Mouse (Mus musculus) gastrocnemius, postnatal 36 days (tissue): ENCODE data around the gene Cdh4. TPM values are rescaled to one million over a fixed set of nuclear protein-coding genes. Genes with fewer than 3 reads are reported as not detected.

Source experiments
- DNase-seq, 2 experiments: peaks; one replicate each; pipeline ENCODE4 v3.0.0; 2022
- intact Hi-C: fragments of 180-260 bp; cut with DNase I; formaldehyde crosslinking; loops from one replicate; pipeline ENCODE4 v1.15.1; 2025
- total RNA-seq, 2 experiments: library from RNA; stranded (reverse); gene quantifications; 2 replicates each; pipeline ENCODE4 v1.2.3; 2021

Cdh4 gene
- total RNA-seq, 2 experiments from 2014 or later: 5.1 to 8.2 TPM

DNA sequence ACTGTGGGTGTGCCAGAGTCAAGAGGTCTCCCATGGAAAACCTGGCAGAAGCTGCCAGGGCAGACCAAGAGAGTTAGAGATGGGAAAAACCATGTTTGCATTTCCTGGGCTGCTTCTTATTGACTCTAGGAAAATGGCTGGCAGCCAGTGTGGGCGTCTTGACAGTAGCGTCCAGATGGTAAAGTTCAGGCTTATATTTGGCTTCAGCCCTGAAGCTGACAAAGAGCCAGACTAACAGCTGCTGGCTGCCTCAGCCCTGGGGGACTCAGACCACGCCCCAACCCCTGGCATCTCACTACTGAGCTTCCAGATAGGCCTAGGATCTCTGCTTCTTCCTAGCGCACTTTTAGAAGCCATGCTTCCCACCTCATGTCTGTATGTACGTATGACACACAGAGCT is 326.9 kb downstream of the Cdh4 start:
- DNase-seq: no peak
- intact Hi-C loops: no loop called here

DNA sequence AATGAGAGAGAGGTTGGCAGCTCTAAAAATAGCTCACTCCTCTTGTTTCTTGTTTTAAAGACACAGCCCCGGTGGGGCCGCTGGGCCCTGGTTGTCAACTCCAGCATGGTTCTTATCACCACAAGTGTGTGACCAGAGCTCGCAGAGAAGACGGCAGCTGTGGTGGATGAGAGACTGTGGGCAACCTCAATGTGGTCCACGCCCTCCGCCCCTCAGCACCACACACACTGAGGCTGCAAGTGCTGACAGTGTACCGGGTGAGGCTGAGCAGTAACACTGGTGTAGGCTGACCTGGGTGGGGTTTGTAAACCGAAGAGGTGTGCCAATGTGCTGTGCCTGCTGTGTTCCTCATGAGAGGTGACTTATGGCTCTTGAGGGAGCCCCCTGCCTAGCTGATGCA is 327.7 kb downstream of the Cdh4 start:
- intact Hi-C loops: no loop called here
- DNase-seq: no peak

DNA sequence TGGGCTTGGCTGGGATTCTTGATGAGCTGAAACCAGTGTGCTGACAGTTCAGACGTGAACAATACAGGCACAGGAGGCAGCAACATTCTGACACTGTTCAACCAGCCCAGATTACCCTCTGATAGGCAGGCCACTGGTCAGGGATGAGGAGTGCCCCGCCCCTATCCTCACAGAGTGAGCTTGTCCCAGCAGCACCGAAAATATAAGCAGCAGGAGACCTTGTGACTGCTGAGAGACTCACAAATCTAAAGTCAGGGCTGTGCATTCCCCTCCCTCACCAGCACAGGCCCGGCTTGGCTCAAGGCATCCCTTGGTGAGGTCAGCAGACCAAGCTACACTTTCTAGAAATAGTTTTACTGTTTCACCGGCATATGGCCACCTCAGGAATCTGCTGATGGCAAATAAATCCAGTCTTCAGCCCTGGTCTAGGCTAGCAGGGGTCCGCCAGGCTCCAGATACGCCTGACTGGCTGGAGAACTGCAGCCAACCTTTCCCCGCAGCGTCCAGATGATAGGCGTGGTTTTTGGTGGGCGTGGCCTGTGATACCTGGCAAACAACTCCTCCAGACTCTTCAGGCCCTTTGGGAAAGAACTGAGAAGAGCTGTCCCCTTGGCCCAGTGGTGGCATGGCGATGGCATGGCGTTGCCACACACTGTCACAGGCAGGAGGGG is 332.3 kb downstream of the Cdh4 start:
- intact Hi-C loops: no loop called here
- no peak for DNase-seq

GRCm38 (mm10) chr2:179775999-179776705 is 333.9 kb downstream of the Cdh4 start:
- DNase-seq: no peak
- intact Hi-C loops: no loop called here

DNA sequence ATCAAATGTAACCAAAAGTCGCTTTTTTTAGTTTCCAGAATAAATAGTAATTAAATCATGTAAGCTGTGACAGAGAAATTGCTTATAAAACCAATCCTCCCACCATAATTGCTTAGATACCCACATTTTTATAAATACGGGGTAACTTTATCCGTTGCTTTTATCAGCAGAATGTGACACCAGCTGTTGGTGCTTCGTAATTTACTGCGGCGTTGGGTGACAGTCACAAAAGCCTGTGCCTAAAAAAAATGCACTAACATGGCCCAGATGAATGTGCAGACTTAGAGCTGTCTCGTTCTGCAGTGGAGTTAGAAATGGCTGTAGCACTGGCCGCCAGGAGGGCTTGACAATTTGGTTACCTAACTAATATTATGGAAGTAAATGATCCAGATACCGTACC is 337.0 kb downstream of the Cdh4 start:
- no peak for DNase-seq
- intact Hi-C loops: no loop called here

DNA sequence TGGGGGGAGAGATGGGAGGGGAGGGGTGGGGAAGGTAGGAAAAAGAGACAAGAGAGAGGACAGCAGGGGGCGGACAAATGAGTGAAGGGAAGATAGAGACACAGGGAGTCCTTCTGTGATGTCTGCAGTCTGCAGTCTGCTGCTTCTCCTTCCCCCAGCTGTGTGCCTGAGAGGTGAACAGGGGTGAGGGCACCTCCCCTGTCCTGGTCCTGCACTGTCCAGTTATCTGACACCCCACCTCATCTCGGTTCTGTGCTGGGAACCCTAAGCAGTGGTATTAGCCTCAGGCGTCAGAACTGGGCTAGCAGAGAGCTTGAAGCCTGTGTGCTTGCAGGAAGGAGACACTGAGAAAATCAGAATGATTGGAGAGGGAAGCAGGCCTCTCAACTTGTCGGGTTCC is 338.7 kb downstream of the Cdh4 start:
- no peak for DNase-seq
- intact Hi-C loops: no loop called here

GRCm38 (mm10) chr2:179787256-179787655 is 345.0 kb downstream of the Cdh4 start:
- DNase-seq: no peak
- intact Hi-C loops: no loop called here

GRCm38 (mm10) chr2:179787797-179788196 is 345.6 kb downstream of the Cdh4 start:
- DNase-seq: no peak
- intact Hi-C loops: no loop called here

GRCm38 (mm10) chr2:179790684-179791083 is 348.5 kb downstream of the Cdh4 start:
- no peak for DNase-seq
- intact Hi-C loops: no loop called here

DNA sequence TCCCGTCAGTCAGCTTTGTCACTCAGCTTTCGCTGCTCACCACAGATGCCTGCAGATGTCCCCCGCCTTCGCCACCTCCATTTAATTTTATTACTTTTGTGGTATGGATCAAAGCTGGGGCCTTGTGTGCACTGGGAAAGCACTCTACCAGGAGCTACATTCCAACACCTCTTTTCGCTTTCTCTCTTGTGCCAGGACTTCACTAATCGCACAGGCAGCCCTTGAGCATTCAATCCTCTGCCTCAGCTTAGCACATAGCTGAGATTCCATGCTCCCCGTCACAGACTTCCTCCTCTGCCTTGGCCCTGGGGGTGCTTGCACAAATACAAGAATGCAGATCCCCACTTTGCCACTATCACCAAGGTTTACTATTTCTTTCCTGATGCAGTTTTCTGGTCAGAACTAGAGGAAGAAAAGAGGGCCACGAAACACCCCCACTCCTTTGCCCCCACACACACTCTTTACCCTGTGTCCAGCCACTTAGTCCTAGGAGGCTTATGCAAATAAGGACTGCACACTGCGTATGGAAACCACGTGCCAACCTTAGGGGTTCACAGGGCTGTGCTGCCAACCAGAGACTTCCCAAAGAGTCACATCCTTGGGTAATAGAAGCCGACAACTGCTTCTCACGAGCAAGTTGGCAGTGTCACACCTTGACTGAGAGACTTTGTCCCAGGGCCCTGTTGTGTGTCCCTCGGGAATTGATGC is 350.3 kb downstream of the Cdh4 start:
- intact Hi-C loops: no loop called here
- DNase-seq: no peak

GRCm38 (mm10) chr2:179794354-179794753 is 352.1 kb downstream of the Cdh4 start:
- DNase-seq: no peak
- intact Hi-C loops: no loop called here

DNA sequence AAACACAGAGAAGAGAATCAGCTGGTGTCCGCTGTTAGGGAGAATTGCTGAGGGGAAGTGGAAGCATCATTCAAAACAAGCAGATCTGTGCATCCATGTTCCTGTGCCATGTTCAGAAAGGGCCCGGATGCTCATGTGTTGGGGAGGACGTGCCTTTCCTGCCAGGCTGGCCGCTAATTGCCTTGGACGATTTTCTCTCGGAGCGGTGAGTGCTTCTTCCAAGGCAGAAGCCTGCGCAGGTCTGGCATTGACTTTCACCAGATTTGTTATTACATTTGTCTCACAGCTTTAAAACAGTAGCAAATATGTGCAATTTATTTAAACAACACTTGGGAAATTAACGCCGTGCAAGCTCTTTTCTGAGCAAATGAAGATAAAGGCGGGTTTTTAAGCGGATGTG is 353.2 kb downstream of the Cdh4 start:
- DNase-seq: no peak
- intact Hi-C loops: no loop called here

DNA sequence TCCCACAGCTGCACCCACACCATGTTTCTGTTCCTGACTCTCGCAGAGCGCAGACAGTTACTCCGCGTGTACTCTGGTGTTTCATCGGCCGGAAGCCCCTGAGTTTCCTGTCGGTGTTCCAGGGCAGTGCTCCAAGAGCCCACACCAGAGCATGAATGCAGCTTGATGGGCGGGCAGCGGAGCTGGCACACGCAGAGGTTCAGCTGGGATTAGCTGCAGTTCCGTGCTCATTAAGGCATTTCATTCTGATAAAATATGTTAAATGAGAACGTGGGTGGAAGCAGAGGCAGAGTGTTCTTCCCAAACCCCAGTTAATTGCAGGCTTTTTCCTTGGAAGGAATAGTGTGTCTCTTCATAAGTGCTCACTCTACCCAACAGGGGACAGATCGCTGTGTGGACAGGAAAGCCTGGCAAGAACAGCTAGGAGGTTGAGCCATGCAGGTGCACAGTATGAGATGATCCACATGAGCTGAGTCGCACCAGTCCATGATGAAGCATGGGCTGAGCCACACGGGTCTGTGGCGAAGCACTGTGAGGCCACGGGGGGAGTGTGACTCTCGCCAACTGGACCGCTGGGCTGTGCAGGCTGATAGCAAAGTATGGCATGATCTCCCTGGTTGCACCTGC is 357.8 kb downstream of the Cdh4 start:
- no peak for DNase-seq
- intact Hi-C loops: no loop called here

DNA sequence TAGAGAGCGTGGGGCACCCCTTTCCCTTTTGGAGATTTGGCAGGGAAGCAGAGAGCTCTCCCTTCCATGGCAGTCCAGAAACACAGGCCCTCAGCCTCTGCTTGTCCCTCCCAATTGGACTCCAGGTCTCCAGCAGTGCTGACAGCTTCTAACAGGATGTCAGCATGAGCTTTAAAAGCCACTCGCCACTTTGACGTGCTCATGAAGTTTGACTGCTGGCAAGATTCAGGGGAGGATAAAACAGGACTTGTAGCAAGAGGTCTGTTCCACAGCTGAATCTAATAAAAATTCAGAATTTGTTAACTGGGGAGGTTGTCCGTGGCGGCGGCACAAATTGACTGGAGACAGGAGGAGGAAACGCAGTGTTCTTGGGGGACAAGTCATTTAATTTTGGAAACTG is 358.8 kb downstream of the Cdh4 start:
- intact Hi-C loops: no loop called here
- DNase-seq: no peak

GRCm38 (mm10) chr2:179802411-179802810 is 360.2 kb downstream of the Cdh4 start:
- DNase-seq: no peak
- intact Hi-C loops: no loop called here

DNA sequence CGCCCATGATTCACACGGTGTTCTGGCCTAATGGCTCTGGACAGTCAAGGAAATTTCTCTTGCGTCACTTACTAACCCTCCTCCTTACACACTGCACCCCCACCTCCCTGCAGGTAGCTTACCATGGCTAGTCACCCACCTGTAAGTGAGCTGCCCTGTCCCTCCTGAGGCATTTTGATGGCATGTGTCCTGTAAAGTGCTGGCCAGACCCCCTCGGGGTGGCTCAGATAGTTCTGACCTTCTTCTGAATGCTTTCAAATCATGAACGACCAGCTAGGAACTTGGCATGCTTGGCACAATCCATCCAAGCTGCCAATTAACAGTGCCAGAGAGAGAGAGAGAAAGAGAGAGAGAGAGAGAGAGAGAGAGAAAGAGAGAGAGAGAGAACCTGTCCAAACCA is 368.9 kb downstream of the Cdh4 start:
- intact Hi-C loops: no loop called here
- DNase-seq: no peak

GRCm38 (mm10) chr2:179813035-179813827 is 371.0 kb downstream of the Cdh4 start:
- no peak for DNase-seq
- intact Hi-C loops: no loop called here

- no peak for DNase-seq
- intact Hi-C loops: no loop called here
These were observed 382.6 kb downstream of the Cdh4 start for GRCm38 (mm10) chr2:179824776-179825326.

DNA sequence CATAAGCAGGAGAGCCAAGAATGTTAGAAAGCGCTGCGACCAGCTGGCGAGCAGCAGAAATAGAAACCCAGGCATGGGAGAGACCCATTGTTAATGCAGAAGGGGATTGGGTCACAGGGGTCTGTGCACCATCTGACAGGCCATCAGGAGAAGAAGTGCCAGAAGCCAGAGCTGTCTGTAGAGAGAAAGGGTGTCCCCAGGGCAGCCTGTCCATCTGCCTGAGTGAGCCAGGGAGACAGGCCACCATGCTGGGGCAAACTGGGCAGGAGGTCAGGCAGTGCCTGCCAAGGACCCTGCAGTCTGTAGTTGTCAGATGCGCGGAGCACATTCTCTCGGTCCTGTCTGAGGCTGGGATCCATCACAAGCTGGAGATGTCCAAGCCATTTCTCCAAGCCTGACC is 386.7 kb downstream of the Cdh4 start:
- intact Hi-C loops: no loop called here
- no peak for DNase-seq

DNA sequence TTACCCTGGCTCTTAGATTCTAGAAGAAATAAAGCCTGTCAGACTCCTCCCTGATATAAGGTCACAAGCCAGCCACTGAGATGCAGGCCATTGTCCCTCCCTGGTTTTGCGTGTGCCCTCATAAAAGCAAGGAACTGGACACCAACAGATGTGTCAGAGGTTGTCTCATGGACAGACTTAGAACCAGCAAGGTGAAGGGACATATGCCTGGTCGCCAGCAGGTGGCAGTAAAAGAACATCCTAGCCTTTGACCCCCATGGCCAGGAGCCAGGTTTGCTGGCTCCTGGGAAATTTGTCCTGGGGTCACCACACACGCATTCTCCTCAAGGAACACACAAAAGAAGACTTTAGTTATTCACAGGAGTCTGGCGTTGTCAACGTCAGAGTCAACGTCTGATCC is 387.7 kb downstream of the Cdh4 start:
- DNase-seq: peak in 1 of 2 experiments; percentile 28
- intact Hi-C loops: no loop called here
